Mouse (Mus musculus) lung, postnatal 0 days (tissue): ENCODE data around the gene Hmbs.

Experiments used
- CTCF ChIP-seq: IDR thresholded peaks from 2 replicates; pipeline ENCODE4 v1.5.1; 2016; ENCODE audit warnings: antibody characterized with exemption, mild to moderate bottlenecking
- EP300 ChIP-seq: IDR thresholded peaks from 2 replicates; pipeline ENCODE4 v1.6.1; 2016; ENCODE audit warnings: antibody characterized with exemption, mild to moderate bottlenecking, control low read depth

DNA sequence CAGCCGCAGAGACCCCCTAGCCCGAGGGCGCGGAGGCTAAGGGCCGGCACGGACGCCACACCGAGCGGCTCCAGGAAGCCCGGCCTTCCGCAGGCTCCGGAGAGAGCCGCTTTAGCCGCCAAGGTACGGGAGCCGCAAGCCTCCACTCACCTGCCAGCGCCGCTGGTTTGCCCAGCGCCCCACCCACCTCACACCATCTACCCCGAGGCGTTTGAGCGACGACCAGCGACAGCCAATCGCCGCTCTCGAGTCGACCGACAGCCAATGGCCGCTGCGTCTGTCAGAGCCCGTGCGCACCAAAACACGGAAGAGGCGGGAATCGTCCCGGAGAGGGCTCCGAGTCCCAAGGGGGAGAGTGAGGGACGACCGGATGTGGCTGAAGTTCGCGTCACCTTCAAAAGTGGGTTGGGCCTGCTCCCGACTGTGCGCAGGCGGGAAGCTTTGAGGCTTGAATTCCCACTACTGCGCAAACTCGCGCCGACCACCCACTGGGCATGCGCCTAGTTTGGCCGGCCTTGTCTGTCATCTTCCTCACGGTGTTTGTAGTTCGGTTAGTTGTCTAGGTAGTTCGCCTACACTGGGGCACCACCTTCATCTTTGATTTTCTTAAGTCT, 38.5 kb downstream of the Hmbs start, which contains the start of gene Hinfp:
- no peak for TF ChIP-seq CTCF
- no peak for TF ChIP-seq EP300
